Mouse (Mus musculus) neural tube, embryonic 15.5 days (tissue): ENCODE measurements around the gene Dpt. TPM values are rescaled to one million over a fixed set of nuclear protein-coding genes. Genes with fewer than 3 reads are reported as not detected.
A peak's percentile ranks its signal among the peaks of the same experiment; 100 is the strongest.
"Not testable (repeated sequence)": the region's sequence is repeated elsewhere in the genome, so short reads cannot be mapped to it uniquely, and the experiment has no call there.

Source experiments
- ATAC-seq: fragments of 200-750 bp; cut with Nextera tagmentation; 2 replicates; pipeline ENCODE4 v1.8.0; 2017; ENCODE audit warnings: mild to moderate bottlenecking, moderate TSS enrichment, moderate library complexity; ENCODE audit not compliant: low FRiP score
- H3K27ac ChIP-seq: fragments of 300-500 bp; sonication (generic); replicated peaks from 2 replicates; pipeline ENCODE4 v1.5.1; 2015; ENCODE audit warnings: mild to moderate bottlenecking, inconsistent platforms
- H3K27me3 ChIP-seq: fragments of 300-500 bp; sonication (generic); replicated peaks from 2 replicates; pipeline ENCODE4 v1.6.1; 2015; ENCODE audit warnings: inconsistent platforms
- H3K36me3 ChIP-seq: fragments of 300-500 bp; sonication (generic); 2 replicates; pipeline ENCODE4 v1.6.1; 2015; ENCODE audit warnings: inconsistent platforms
- H3K4me1 ChIP-seq: fragments of 300-500 bp; sonication (generic); 2 replicates; pipeline ENCODE4 v1.6.1; 2015; ENCODE audit warnings: inconsistent platforms
- H3K4me2 ChIP-seq: fragments of 300-500 bp; sonication (generic); 2 replicates; pipeline ENCODE4 v1.6.1; 2015; ENCODE audit warnings: inconsistent platforms, mild to moderate bottlenecking, moderate library complexity
- H3K4me3 ChIP-seq: fragments of 300-500 bp; sonication (generic); replicated peaks from 2 replicates; pipeline ENCODE4 v1.5.1; 2015; ENCODE audit warnings: mild to moderate bottlenecking, inconsistent platforms
- H3K9ac ChIP-seq: fragments of 300-500 bp; sonication (generic); replicated peaks from 2 replicates; pipeline ENCODE4 v1.6.1; 2015; ENCODE audit warnings: mild to moderate bottlenecking, inconsistent platforms
- H3K9me3 ChIP-seq: fragments of 300-500 bp; sonication (generic); replicated peaks from 2 replicates; pipeline ENCODE4 v1.6.1; 2016; ENCODE audit warnings: inconsistent platforms
- WGBS: fragments of 180-500 bp; shearing (Covaris S2); methylation state at CpG from one replicate; pipeline ENCODE4 v1.1.7; 2015; ENCODE audit warnings: mixed read lengths; 5-methylcytosine and 5-hydroxymethylcytosine counted together
- polyA plus RNA-seq: library from polyadenylated mRNA; unstranded; fragments of >200 nt; fragmentation: Nextera tagmentation; extraction: Ambion mirVana; gene quantifications from 2 replicates; pipeline ENCODE4 v1.2.1, GENCODE M21; 2015

The Dpt gene
- polyA plus RNA-seq, 1 experiment from 2014 or later = 6.2 TPM

DNA sequence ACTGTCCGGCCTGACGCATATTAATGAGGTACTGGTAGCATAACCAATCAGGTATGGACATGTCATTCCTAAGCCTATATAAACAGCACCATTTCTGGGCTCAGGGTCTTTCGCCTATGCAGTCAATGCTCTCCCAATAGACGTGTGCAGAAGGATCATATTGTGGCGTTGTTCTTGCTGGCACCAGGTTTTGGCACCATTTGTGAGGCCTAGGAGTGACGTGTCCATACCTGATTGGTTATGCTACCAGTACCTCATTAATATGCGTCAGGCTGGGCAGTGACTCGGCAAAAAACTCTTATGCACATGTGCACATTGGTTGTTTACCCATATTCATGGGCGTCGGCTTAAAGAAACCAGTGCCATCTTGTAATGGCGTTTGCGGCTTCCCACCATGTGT, 6.1 kb upstream of the Dpt start:
- H3K4me1 ChIP-seq, H3K9me3 ChIP-seq, ATAC-seq, H3K4me3 ChIP-seq, H3K27me3 ChIP-seq, H3K9ac ChIP-seq, H3K4me2 ChIP-seq, H3K36me3 ChIP-seq, H3K27ac ChIP-seq: not testable (repeated sequence)
- WGBS = 96% methylated on average over 12 of the region's 12 CpGs

DNA sequence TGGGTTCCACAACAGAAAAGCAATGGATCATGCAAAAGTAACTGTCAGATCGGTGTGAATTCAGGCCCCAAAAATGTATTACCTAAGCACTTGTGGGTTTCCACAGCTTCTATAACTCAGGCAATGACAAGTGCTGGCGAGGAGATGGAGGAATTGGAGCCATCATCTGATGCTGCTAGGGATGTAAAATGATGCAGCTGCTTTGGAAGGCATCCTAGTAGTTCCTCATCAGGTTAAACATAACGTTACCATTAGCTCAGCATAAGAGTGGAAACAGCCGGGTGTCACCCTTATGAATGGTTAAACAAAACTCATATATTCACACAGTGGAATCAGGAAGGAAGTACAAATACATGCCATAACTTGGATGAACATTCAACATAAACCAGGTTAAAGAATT, 3.4 kb upstream of the Dpt start:
- H3K4me2 ChIP-seq = no peak overlapping the region
- no peak overlapping the region for H3K4me3 ChIP-seq
- ATAC-seq = no peak
- no peak overlapping the region for H3K9ac ChIP-seq
- no peaks in the 10 kb centered on the region for H3K36me3 ChIP-seq
- H3K4me1 ChIP-seq = peaks cover 1% of the 10 kb centered on the region; the same call in 1 of the 2 replicates
- WGBS = 86% methylated on average over 4 of the region's 4 CpGs
- H3K27me3 ChIP-seq = no peaks in the 10 kb centered on the region
- no peaks in the 10 kb centered on the region for H3K9me3 ChIP-seq
- H3K27ac ChIP-seq = no peak overlapping the region

DNA sequence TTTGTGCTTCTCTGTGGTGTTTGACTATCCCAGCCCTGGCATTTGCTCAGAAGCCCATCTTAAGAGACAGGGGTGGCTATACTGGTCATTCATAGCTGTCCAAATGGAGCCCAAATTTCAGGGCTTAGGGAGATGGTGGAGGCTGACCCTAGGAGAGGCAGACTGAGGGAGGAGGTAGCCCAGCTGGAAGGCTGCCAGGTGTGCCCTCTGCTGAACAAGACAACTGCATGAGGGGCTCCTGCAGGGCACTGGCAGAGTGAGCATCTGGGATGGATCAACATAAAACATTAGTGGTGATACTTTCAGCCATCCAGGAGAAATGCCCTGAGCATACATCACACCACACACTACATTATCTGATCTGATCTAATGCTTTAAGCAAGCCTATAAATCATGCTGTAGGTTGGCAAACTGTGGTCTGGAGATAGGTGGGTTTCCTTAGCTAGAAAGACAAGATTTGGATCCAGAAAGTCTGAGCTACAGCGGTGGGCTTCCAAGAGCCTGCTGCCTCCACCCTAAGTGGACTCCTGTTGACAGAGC, 1.4 kb downstream of the Dpt start:
- Histone ChIP-seq H3K27ac (0 out of 2 replicates have a peak overlapping the region, but pooled peaks have one; percentile 49), H3K4me2 (no peak overlapping the region), H3K27me3 (no peaks in the 10 kb centered on the region), H3K9ac (no peak overlapping the region), H3K9me3 (no peaks in the 10 kb centered on the region), H3K4me3 (no peak overlapping the region), H3K36me3 (no peaks in the 10 kb centered on the region), H3K4me1 (peaks cover 15% of the 10 kb centered on the region)
- no peak for ATAC-seq
- WGBS = 89% methylated on average over 1 of the region's 1 CpGs

DNA sequence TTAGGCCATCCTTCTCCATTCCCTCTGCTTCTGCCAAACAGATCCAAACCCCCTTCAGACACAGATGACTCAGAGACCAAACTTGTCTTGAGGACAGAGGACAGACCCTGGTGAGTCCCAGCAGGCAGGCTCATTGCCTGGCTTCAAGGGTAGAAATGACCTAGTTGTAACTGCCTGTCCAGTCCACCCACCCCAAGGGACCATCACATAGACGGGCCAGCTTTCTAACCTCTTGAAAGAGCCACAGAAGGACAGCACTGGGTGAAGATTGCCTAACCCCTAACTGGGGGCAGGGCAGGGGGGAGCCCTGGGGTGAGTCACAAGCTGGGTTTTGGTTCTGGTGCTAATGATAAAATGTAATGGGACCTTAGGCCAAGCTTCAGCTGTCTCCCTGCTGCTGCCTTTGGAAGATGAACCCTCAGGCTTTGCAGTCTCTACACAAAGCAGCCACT, 2.1 kb downstream of the Dpt start:
- 55% methylated on average over 1 of the region's 1 CpGs for WGBS
- ATAC-seq = no peak
- H3K36me3 ChIP-seq = no peaks in the 10 kb centered on the region
- peaks cover 15% of the 10 kb centered on the region for H3K4me1 ChIP-seq
- H3K4me3 ChIP-seq = no peak overlapping the region
- H3K9me3 ChIP-seq = no peaks in the 10 kb centered on the region
- peak overlapping the region; percentile 49 for H3K27ac ChIP-seq
- no peak overlapping the region for H3K9ac ChIP-seq
- H3K4me2 ChIP-seq = no peak overlapping the region
- no peaks in the 10 kb centered on the region for H3K27me3 ChIP-seq

DNA sequence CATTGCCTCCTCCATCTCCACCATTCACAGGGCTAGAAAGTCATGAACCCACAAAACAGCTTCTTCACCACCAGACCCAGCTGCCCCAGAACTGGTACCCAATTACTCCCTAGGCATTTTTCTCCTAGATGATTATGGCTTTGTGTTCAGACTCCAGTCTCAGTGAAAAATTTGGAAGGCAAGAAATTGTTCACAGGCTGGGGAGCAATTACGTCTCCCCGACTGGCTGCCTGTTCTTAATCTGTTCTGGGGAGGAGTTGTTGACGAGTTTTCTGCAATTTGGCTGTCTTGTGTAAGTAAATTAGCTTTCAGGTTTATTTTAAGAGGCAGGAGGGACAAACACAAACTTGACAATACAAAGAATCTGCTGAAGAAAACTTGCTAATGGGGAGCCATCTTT, 2.7 kb downstream of the Dpt start:
- ATAC-seq = peak; percentile 3; the same call in 1 of the 2 replicates
- peak overlapping the region; percentile 49 for H3K27ac ChIP-seq
- 57% methylated on average over 3 of the region's 3 CpGs for WGBS

DNA sequence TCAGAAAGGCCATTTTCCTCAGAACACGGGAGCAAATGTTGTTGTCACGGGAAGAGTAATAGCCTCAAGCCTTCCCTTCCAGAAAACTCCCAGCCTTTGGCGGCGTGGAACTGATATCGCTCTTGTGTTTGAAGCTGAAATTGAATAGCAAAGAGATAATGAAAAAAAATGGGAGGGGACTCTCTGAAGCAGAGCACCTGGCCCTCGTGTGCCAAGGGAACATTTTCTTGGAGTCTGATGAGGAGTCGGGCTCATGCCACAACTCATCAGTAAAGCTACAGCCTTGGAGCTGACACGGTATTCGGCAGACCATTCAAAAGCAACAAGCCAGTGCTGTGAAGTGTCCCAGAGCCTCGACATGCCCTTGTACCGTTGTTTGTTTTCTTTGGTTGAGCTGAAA, 7.8 kb downstream of the Dpt start:
- H3K9ac ChIP-seq = no peak overlapping the region
- H3K36me3 ChIP-seq = no peaks in the 10 kb centered on the region
- no peaks in the 10 kb centered on the region for H3K27me3 ChIP-seq
- H3K4me3 ChIP-seq = no peak overlapping the region
- no peak overlapping the region for H3K4me2 ChIP-seq
- peaks cover 4% of the 10 kb centered on the region; the same call in 1 of the 2 replicates for H3K4me1 ChIP-seq
- H3K9me3 ChIP-seq = no peaks in the 10 kb centered on the region
- 65% methylated on average over 11 of the region's 11 CpGs for WGBS
- ATAC-seq = peak; percentile 48
- H3K27ac ChIP-seq = peak overlapping the region; percentile 49

More for the DNA sequence above, 2.7 kb downstream of the Dpt start:
- H3K9ac ChIP-seq = no peak overlapping the region
- H3K4me1 ChIP-seq = peaks cover 15% of the 10 kb centered on the region
- no peaks in the 10 kb centered on the region for H3K36me3 ChIP-seq
- H3K4me3 ChIP-seq = no peak overlapping the region
- no peak overlapping the region for H3K4me2 ChIP-seq
- no peaks in the 10 kb centered on the region for H3K27me3 ChIP-seq
- no peaks in the 10 kb centered on the region for H3K9me3 ChIP-seq

DNA sequence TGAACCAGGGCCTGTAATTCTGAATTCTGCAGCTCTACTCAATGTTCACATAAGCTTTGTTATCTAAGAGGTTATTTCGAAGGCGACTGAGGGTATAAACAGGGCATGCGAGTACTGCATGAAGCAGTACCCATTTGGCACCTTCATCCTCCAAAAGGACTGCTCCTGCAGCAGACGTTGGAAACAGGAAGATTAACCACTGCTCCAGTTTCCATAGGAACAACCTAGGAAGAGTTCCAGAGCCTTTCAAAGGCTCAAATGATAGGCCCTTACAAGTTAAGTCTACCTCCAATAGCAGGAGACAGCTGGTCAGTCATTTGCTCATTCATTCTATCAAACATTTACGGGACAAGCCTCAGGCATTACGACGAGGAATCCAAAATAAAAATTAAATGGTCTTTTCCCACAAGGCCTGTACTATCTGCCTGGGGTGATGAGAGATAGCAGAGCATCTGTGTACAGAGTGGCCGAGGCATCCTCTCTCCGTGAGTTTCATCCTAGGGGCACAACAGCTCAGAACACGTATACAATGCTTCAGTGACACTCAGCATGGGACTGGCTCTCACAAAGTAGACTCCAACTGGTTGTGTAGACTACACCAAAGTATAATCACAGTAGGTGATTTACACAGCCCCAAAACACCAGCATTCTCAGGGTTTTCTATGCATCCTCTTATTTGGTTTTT, 8.4 kb downstream of the Dpt start:
- Histone ChIP-seq H3K36me3 (no peaks in the 10 kb centered on the region), H3K27ac (peak overlapping the region; percentile 49), H3K27me3 (no peaks in the 10 kb centered on the region), H3K4me2 (no peak overlapping the region), H3K4me1 (no peaks in the 10 kb centered on the region), H3K4me3 (no peak overlapping the region), H3K9me3 (no peaks in the 10 kb centered on the region), H3K9ac (no peak overlapping the region)
- WGBS = 57% methylated on average over 10 of the region's 10 CpGs
- ATAC-seq = peak; percentile 71; the same call in 1 of the 2 replicates

DNA sequence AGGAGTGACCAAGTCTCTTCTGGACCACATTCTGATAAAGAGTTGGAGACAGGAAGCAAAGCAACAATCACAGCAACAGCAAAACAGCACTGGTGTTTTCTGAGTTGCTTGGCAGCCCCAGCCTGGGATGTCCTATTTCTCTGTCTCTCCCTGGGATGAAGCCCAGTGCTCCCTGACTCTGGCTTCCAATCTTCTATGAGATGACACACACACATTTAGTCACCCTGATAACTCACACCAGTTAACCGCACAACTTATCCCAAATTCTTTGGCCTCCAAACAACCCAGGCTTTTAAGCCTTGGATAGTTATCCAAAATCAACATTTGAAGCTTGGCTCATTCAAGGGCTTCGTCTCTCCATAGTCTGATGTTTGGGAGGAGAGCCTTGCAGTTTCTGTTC, 12.9 kb downstream of the Dpt start:
- 87% methylated on average over 2 of the region's 2 CpGs for WGBS
- H3K27ac ChIP-seq = no peak overlapping the region
- no peak overlapping the region for H3K4me2 ChIP-seq
- H3K27me3 ChIP-seq = no peaks in the 10 kb centered on the region
- H3K4me1 ChIP-seq = peaks cover 4% of the 10 kb centered on the region
- H3K9ac ChIP-seq = no peak overlapping the region
- no peaks in the 10 kb centered on the region for H3K36me3 ChIP-seq
- ATAC-seq = no peak
- no peak overlapping the region for H3K4me3 ChIP-seq
- no peaks in the 10 kb centered on the region for H3K9me3 ChIP-seq

DNA sequence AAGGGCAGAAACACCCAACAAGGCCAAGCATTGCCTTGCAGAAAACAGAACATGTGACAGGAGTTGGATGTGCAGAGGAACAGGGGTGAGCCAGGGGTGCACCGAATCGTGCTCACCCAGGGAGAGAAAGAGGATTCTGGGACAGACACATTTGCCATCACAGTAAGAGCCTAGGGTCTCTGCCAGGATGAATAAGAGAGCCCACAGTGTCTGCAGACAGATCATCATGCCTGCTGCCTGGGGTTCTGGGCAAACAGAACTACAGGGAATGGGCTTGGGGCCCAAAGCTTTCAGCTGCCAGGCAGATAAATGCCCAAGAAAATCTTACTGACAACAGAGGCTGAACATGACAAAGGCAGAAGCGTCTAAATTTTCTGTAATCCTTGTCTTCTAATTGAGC, 14.9 kb downstream of the Dpt start:
- Histone ChIP-seq H3K27ac (no peak overlapping the region), H3K36me3 (no peaks in the 10 kb centered on the region), H3K4me1 (peaks cover 6% of the 10 kb centered on the region), H3K4me3 (no peak overlapping the region), H3K9ac (no peak overlapping the region), H3K27me3 (no peaks in the 10 kb centered on the region), H3K9me3 (no peaks in the 10 kb centered on the region), H3K4me2 (no peak overlapping the region)
- 91% methylated on average over 3 of the region's 3 CpGs for WGBS
- ATAC-seq = peak; percentile 42; the same call in 1 of the 2 replicates

DNA sequence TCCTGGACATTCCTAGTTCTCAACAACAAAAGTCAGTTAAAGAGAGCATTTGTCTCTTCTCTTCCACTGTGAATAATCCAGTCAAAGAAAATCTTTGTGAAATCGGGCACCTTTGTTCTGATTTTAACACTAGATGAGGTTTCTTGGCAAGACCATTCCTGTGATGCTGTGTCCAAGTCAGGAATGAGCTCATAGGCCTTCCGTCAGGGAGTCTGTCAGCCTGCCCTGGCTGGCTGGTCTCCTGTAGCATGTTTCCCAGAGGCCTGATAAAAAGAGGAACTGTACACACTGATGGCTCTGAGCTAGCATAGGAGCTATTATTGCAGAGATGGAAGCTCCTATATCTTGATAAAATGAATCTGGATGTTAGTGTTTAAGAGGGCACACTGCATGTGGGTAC, 17.8 kb downstream of the Dpt start:
- no peak overlapping the region for H3K9ac ChIP-seq
- WGBS = 42% methylated on average over 2 of the region's 2 CpGs
- H3K9me3 ChIP-seq = no peaks in the 10 kb centered on the region
- H3K4me2 ChIP-seq = no peak overlapping the region
- H3K4me3 ChIP-seq = no peak overlapping the region
- H3K36me3 ChIP-seq = no peaks in the 10 kb centered on the region
- H3K27ac ChIP-seq = 0 out of 2 replicates have a peak overlapping the region, but pooled peaks have one; percentile 28
- peaks cover 6% of the 10 kb centered on the region for H3K4me1 ChIP-seq
- H3K27me3 ChIP-seq = no peaks in the 10 kb centered on the region
- peak; percentile 67; the same call in 1 of the 2 replicates for ATAC-seq

DNA sequence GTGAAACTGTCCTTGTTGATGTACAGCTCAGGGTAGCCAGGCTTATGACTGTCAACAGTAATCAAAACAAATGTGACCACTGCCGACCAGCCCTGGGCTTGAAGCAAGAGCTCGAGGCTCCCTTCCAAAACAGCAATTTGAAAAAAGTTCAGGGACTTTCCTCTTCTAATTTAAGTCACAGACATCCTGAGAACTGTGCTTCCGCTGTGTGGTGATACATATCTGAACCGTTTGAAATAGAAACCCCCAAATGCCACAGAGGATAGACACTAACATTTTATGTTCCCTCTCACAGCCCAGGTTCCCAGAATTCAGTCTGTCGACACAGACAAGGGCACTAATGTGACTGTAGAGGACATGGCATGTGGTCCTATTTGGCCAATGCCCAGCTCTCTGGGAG, 18.9 kb downstream of the Dpt start:
- H3K36me3 ChIP-seq = no peaks in the 10 kb centered on the region
- H3K4me2 ChIP-seq = no peak overlapping the region
- peaks cover 6% of the 10 kb centered on the region for H3K4me1 ChIP-seq
- no peaks in the 10 kb centered on the region for H3K27me3 ChIP-seq
- no peak overlapping the region for H3K9ac ChIP-seq
- no peak for ATAC-seq
- no peak overlapping the region for H3K4me3 ChIP-seq
- H3K9me3 ChIP-seq = no peaks in the 10 kb centered on the region
- no peak overlapping the region for H3K27ac ChIP-seq
- WGBS = 85% methylated on average over 5 of the region's 5 CpGs

DNA sequence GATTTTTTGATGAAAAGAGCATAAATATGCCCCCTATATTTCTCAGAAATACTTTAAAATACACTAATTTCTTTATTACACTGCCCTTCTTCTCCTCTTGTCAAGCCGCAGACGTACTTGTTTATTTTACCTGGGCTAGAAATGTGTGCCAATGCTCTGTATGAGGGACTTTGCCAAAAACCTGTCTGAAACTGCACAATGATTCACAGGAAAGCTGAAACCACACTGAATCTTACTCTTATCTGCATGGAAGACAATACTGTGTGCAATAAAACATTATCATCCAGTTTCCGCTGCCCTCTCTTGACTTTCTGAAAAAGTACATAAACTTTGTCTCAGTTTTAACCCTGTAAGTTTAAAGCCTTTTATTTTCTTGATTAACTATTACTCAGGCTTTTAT, 20.9 kb downstream of the Dpt start:
- WGBS = 88% methylated on average over 3 of the region's 3 CpGs
- no peak overlapping the region for H3K4me2 ChIP-seq
- no peak overlapping the region for H3K27ac ChIP-seq
- H3K9ac ChIP-seq = no peak overlapping the region
- H3K36me3 ChIP-seq = no peaks in the 10 kb centered on the region
- H3K4me3 ChIP-seq = no peak overlapping the region
- peaks cover 6% of the 10 kb centered on the region for H3K4me1 ChIP-seq
- no peaks in the 10 kb centered on the region for H3K9me3 ChIP-seq
- no peak for ATAC-seq
- H3K27me3 ChIP-seq = no peaks in the 10 kb centered on the region
